Comparison of ENCODE assay signal across 9 mouse cellular contexts in genomic region chr13:34575179-34575996, GRCm38 (mm10).
DNase-seq lines count a peak whose midpoint lies in the region; ATAC-seq lines count a peak whose summit lies in the region.
"Had no signal": no experiment of that assay in that cellular context is flagged by ENCODE, and none has a peak within 500 bp of the region (broad histone marks: within the 10 kb centered on the region; RNA-seq: fewer than 3 reads in every experiment).

No protein-coding gene starts in this region.

- peak; percentile 93 for DNase-seq in heart, adult 11 months
- no peak for DNase-seq in heart, postnatal 25 days (ENCODE audit: low spot score)
- peak; percentile 17 for DNase-seq in NIH3T3 (ENCODE audit: low read depth)
- peak; percentile 69 to 75 for DNase-seq in heart, postnatal 10 days
- DNase-seq in lung, postnatal 36 days, result peak; percentile 5
- no peak for DNase-seq in urinary bladder, postnatal 36 days (ENCODE audit: low spot score in 2 of 2)
- DNase-seq in urinary bladder, adult 18-20 months (ENCODE audit: low spot score in 2 of 2), result no peak
- DNase-seq: thymus, adult 18-20 months had no signal

- ATAC-seq in erythroblast, adult 5-6 weeks (replicated peaks; ENCODE audit: low FRiP score, poor library complexity, severe bottlenecking), result no peak

- intact Hi-C loops in heart, postnatal 25 days (cut with DNase I), result no loop called here
- intact Hi-C loops in heart, postnatal 10 days (cut with DNase I), result no loop called here

Comparison
In these comparisons a context has a peak if more than half of its experiments do, and no peak if none do; other contexts are left out.
1. DNase-seq: peak in heart, adult 11 months (single experiment), NIH3T3 (single experiment), heart, postnatal 10 days (2 of 2) and lung, postnatal 36 days (single experiment); none in heart, postnatal 25 days (single experiment), urinary bladder, postnatal 36 days (0 of 2) and urinary bladder, adult 18-20 months (0 of 2).